Mouse (Mus musculus) heart, embryonic 11.5 days (tissue): ENCODE results near the gene Gm3159. TPM values are rescaled to one million over a fixed set of nuclear protein-coding genes. Genes with fewer than 3 reads are reported as not detected.
"Not testable (repeated sequence)": the region's sequence is repeated elsewhere in the genome, so short reads cannot be mapped to it uniquely, and the experiment has no call there.

Experiments used
- ATAC-seq: fragments of 200-750 bp; cut with Nextera tagmentation; replicated peaks from 2 replicates; pipeline ENCODE4 v1.8.0; 2017; ENCODE audit warnings: moderate library complexity; ENCODE audit not compliant: insufficient number of reproducible peaks, low FRiP score, low TSS enrichment
- H3K27ac ChIP-seq: fragments of 300-500 bp; sonication (generic); 2 replicates; pipeline ENCODE4 v1.5.1; 2014; ENCODE audit warnings: mild to moderate bottlenecking, low read depth, low read length
- H3K27me3 ChIP-seq: fragments of 300-500 bp; sonication (generic); 2 replicates; pipeline ENCODE4 v1.6.1; 2014; ENCODE audit warnings: mild to moderate bottlenecking, low read length, mixed read lengths; ENCODE audit not compliant: control insufficient read depth, insufficient read depth
- H3K36me3 ChIP-seq: fragments of 300-500 bp; sonication (generic); 2 replicates; pipeline ENCODE4 v1.6.1; 2014; ENCODE audit warnings: mild to moderate bottlenecking, low read length, moderate library complexity, mixed read lengths; ENCODE audit not compliant: control insufficient read depth, insufficient read depth
- H3K4me1 ChIP-seq: fragments of 300-500 bp; sonication (generic); 2 replicates; pipeline ENCODE4 v1.6.1; 2014; ENCODE audit warnings: low read length; ENCODE audit not compliant: control insufficient read depth, insufficient read depth
- H3K4me2 ChIP-seq: fragments of 300-500 bp; sonication (generic); 2 replicates; pipeline ENCODE4 v1.6.1; 2014; ENCODE audit warnings: mild to moderate bottlenecking, moderate library complexity
- H3K4me3 ChIP-seq: fragments of 300-500 bp; sonication (generic); 2 replicates; pipeline ENCODE4 v1.5.1; 2014; ENCODE audit warnings: low read depth, low read length
- H3K9ac ChIP-seq: fragments of 300-500 bp; sonication (generic); 2 replicates; pipeline ENCODE4 v1.6.1; 2014; ENCODE audit warnings: mild to moderate bottlenecking, low read depth, low read length, moderate library complexity
- H3K9me3 ChIP-seq: fragments of 300-500 bp; sonication (generic); replicated peaks from 2 replicates; pipeline ENCODE4 v1.6.1; 2016; ENCODE audit warnings: low read length; ENCODE audit not compliant: control insufficient read depth
- WGBS: fragments of 180-500 bp; shearing (Covaris S2); extraction: QIAGEN DNeasy Blood & Tissue Kit; methylation state at CpG from one replicate; pipeline ENCODE4 v1.1.7; 2014; ENCODE audit not compliant: insufficient replicate concordance; 5-methylcytosine and 5-hydroxymethylcytosine counted together
- polyA plus RNA-seq: library from polyadenylated mRNA; unstranded; fragments of >200 nt; fragmentation: Nextera tagmentation; extraction: Ambion mirVana; gene quantifications from 2 replicates; pipeline ENCODE4 v1.2.1, GENCODE M21; 2014

Gene Gm3159
- polyA plus RNA-seq, 1 experiment from 2014 or later = not detected

- not testable (repeated sequence) for H3K4me1 ChIP-seq, H3K9ac ChIP-seq, ATAC-seq, H3K27ac ChIP-seq, H3K27me3 ChIP-seq, H3K4me3 ChIP-seq, H3K4me2 ChIP-seq, H3K9me3 ChIP-seq, H3K36me3 ChIP-seq
These were observed 6.5 kb downstream of the Gm3159 start for GRCm38 (mm10) chr14:4403840-4404239.

- WGBS = 36% methylated on average over 1 of the region's 1 CpGs
- not testable (repeated sequence) for ATAC-seq, H3K36me3 ChIP-seq, H3K4me1 ChIP-seq, H3K27ac ChIP-seq, H3K9ac ChIP-seq, H3K27me3 ChIP-seq, H3K4me2 ChIP-seq, H3K9me3 ChIP-seq, H3K4me3 ChIP-seq
These were observed 12.6 kb downstream of the Gm3159 start for GRCm38 (mm10) chr14:4409939-4410338.

GRCm38 (mm10) chr14:4414965-4415835, 17.9 kb downstream of the Gm3159 start, which contains the start of gene Gm3164:
Gene Gm3164, plus strand, starts transcription at chr14:4415448.
- H3K36me3 ChIP-seq, H3K27ac ChIP-seq, H3K27me3 ChIP-seq, H3K9me3 ChIP-seq, ATAC-seq, H3K9ac ChIP-seq, H3K4me1 ChIP-seq: not testable (repeated sequence)
- Histone ChIP-seq H3K4me3 (peak within 1 kb of the TSS; percentile 35), H3K4me2 (peak within 1 kb of the TSS; percentile 59)
- WGBS = 2% methylated on average over 19 of the region's 59 CpGs

GRCm38 (mm10) chr14:4430692-4431091, 33.4 kb downstream of the Gm3159 start, which contains the start of gene Gm3173:
Gene Gm3173, plus strand, starts transcription at chr14:4430992.
- not testable (repeated sequence) for H3K36me3 ChIP-seq, ATAC-seq, H3K4me3 ChIP-seq, H3K4me2 ChIP-seq, H3K4me1 ChIP-seq, H3K27ac ChIP-seq, H3K9ac ChIP-seq, H3K27me3 ChIP-seq, H3K9me3 ChIP-seq

Other genes starting within 250 kb of the Gm3159 start
- not detected in 2 replicates for gene Gm3127, start 232.5 kb upstream of the Gm3159 start, polyA plus RNA-seq
- gene Gm2974, start 214.9 kb upstream of the Gm3159 start, polyA plus RNA-seq = 0.32 and 0.33 TPM in 2 replicates
- gene Gm3138, start 147.9 kb upstream of the Gm3159 start, polyA plus RNA-seq = not detected in 2 replicates
- gene Gm3149, start 80.2 kb upstream of the Gm3159 start, polyA plus RNA-seq = not detected in 2 replicates
- 0.14 and 0.42 TPM in 2 replicates for gene 2610042L04Rik, start 62.8 kb upstream of the Gm3159 start, polyA plus RNA-seq
- gene Gm3164, start 17.9 kb downstream of the Gm3159 start, polyA plus RNA-seq = 0.83 and 0.89 TPM in 2 replicates
- gene Gm3173, start 33.5 kb downstream of the Gm3159 start, polyA plus RNA-seq = 0.65 TPM in 1 of 2 replicates, not detected in the other
- not detected in 2 replicates for gene Gm3182, start 84.2 kb downstream of the Gm3159 start, polyA plus RNA-seq
- not detected in 2 replicates for gene Gm3047, start 157.9 kb downstream of the Gm3159 start, polyA plus RNA-seq
- 0.20 TPM in 1 of 2 replicates, not detected in the other for gene Gm8159, start 234.8 kb downstream of the Gm3159 start, polyA plus RNA-seq